Mouse (Mus musculus): ENCODE results near the gene Gm8947.
"Not testable (repeated sequence)": the region's sequence is repeated elsewhere in the genome, so short reads cannot be mapped to it uniquely, and the experiment has no call there.

DNA sequence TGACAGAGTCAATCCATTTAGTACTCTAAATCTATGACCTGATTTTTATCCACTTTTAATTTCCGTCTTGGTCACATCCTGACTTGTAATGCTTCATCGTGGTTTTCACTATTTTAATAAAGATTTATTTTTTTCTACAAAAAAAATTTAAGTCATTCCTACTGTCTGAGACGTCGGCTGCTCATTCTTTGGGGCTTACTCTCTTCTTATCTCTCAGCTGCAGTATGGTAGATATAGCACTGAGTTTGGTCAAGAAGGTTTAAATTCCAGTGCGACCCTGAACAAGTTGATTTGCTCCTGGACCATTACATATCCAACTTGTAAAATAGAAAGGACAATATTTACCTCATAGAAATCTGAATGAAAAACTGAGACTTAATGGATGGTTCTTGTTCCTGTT lies 19.5 kb downstream of the Gm8947 start:
- TF ChIP-seq CTCF (IDR thresholded peaks at IDR 0.05; ENCODE audit: low read depth, low read length); EP300 (IDR thresholded peaks at IDR 0.05; ENCODE audit: insufficient read depth, low read depth, low read length); POLR2A (IDR thresholded peaks at IDR 0.05; ENCODE audit: insufficient read depth, low read length): not testable (repeated sequence)

Data from ES-Bruce4 (cell line).